Mouse (Mus musculus) lung, postnatal 0 days (tissue): ENCODE data around the gene Grm8.

Source experiments
- CTCF ChIP-seq: IDR thresholded peaks from 2 replicates; pipeline ENCODE4 v1.5.1; 2016; ENCODE audit warnings: antibody characterized with exemption, mild to moderate bottlenecking
- EP300 ChIP-seq: IDR thresholded peaks from 2 replicates; pipeline ENCODE4 v1.6.1; 2016; ENCODE audit warnings: antibody characterized with exemption, mild to moderate bottlenecking, control low read depth

DNA sequence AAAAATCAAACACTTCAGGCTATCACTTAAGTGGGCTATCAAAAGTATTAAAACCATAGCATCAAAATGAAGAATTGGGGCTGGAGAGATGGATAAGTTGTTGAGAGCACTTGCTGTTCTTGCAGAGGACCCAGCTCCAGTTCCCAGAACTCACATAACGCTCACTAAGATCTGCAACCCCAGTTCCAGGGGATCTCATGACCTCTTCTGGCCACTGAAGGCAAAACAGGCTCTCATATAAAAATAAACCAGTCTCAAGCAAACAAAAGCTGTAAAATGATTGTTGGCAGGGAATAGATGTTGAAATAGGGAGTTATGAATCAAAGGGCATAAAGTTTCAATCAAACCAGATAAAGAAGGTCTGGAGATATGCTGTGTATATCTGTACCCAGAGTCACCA lies 171.1 kb downstream of the Grm8 start:
- TF ChIP-seq CTCF: no peak
- no peak for TF ChIP-seq EP300
